Mouse (Mus musculus) C2C12 (cell line): ENCODE results near the gene Zfp990. TPM values are rescaled to one million over a fixed set of nuclear protein-coding genes. Genes with fewer than 3 reads are reported as not detected.
"Not testable (repeated sequence)": the region's sequence is repeated elsewhere in the genome, so short reads cannot be mapped to it uniquely, and the experiment has no call there.

Experiments used
- H3K27me3 ChIP-seq: one replicate; pipeline ENCODE4 v1.6.1; 2011; ENCODE audit not compliant: control insufficient read depth, insufficient read depth, insufficient read length
- H3K36me3 ChIP-seq: one replicate; pipeline ENCODE4 v1.6.1; 2011; ENCODE audit not compliant: control insufficient read depth, insufficient read depth
- H3K4me3 ChIP-seq: one replicate; pipeline ENCODE4 v1.5.1; 2011; ENCODE audit warnings: mild to moderate bottlenecking, control low read depth; ENCODE audit not compliant: poor library complexity, insufficient read depth, severe bottlenecking
- H3K79me2 ChIP-seq: one replicate; pipeline ENCODE4 v1.6.1; 2011; ENCODE audit not compliant: control insufficient read depth, insufficient read depth
- H3K79me3 ChIP-seq: one replicate; pipeline ENCODE4 v1.6.1; 2011; ENCODE audit warnings: low read depth, control low read depth
- H3ac ChIP-seq: one replicate; pipeline ENCODE3; 2011; ENCODE audit warnings: low read depth; ENCODE audit not compliant: control insufficient read depth, insufficient read length
- CEBPB ChIP-seq: IDR thresholded peaks from one replicate; pipeline ENCODE4 v1.6.1; 2011; ENCODE audit warnings: low read depth, mild to moderate bottlenecking, control low read depth, moderate library complexity
- CTCF ChIP-seq: IDR thresholded peaks from one replicate; pipeline ENCODE4 v1.5.1; 2011; ENCODE audit not compliant: control insufficient read depth, insufficient read depth, insufficient read length
- FOSL1 ChIP-seq: IDR thresholded peaks from one replicate; pipeline ENCODE4 v1.8.0; 2011; ENCODE audit warnings: mild to moderate bottlenecking, low read length; ENCODE audit not compliant: poor library complexity, insufficient read depth, severe bottlenecking
- MAX ChIP-seq: IDR thresholded peaks from one replicate; pipeline ENCODE4 v1.6.1; 2011; ENCODE audit warnings: mild to moderate bottlenecking, control low read depth
- MYOD1 ChIP-seq: IDR thresholded peaks from one replicate; pipeline ENCODE4 v1.6.1; 2011; ENCODE audit warnings: low read depth; ENCODE audit not compliant: control insufficient read depth, insufficient read length
- MYOG ChIP-seq: IDR thresholded peaks from one replicate; pipeline ENCODE4 v1.6.1; 2011; ENCODE audit not compliant: control insufficient read depth, insufficient read length; ENCODE audit errors: extremely low read depth
- USF1 ChIP-seq: IDR thresholded peaks from one replicate; pipeline ENCODE4 v1.6.1; 2011; ENCODE audit warnings: low read depth, mild to moderate bottlenecking, control low read depth, moderate library complexity
- polyA plus RNA-seq: library from polyadenylated mRNA; unstranded; fragments of >200 nt; fragmentation: generic; extraction: Trizol; gene quantifications from one replicate; pipeline ENCODE4 v1.2.1, GENCODE M21; 2012; ENCODE audit warnings: missing spikeins

Zfp990 gene
- polyA plus RNA-seq, 1 experiment = 0.08 TPM

GRCm38 (mm10) chr4:145517391-145517790, 6.8 kb downstream of the Zfp990 start:
- not testable (repeated sequence) for H3ac ChIP-seq, H3K79me3 ChIP-seq, H3K27me3 ChIP-seq, H3K4me3 ChIP-seq, H3K36me3 ChIP-seq, H3K79me2 ChIP-seq

- H3K27me3 ChIP-seq, H3ac ChIP-seq, H3K4me3 ChIP-seq, H3K79me3 ChIP-seq, H3K36me3 ChIP-seq, H3K79me2 ChIP-seq: not testable (repeated sequence)
These were observed 33.3 kb downstream of the Zfp990 start for GRCm38 (mm10) chr4:145543861-145544260.

- not testable (repeated sequence) for H3K27me3 ChIP-seq, H3K4me3 ChIP-seq, H3K36me3 ChIP-seq, H3K79me2 ChIP-seq, H3ac ChIP-seq, H3K79me3 ChIP-seq
These were observed 34.5 kb downstream of the Zfp990 start for GRCm38 (mm10) chr4:145545106-145545505.

- not testable (repeated sequence) for H3K4me3 ChIP-seq, H3K36me3 ChIP-seq, H3K79me3 ChIP-seq, H3K27me3 ChIP-seq, H3K79me2 ChIP-seq, H3ac ChIP-seq
These were observed 35.3 kb downstream of the Zfp990 start for GRCm38 (mm10) chr4:145545734-145546349.

- H3K36me3 ChIP-seq, H3K79me2 ChIP-seq, H3K79me3 ChIP-seq, H3K4me3 ChIP-seq, H3K27me3 ChIP-seq, H3ac ChIP-seq: not testable (repeated sequence)
These were observed 35.9 kb downstream of the Zfp990 start for GRCm38 (mm10) chr4:145546477-145546876.

GRCm38 (mm10) chr4:145556680-145557079, 46.1 kb downstream of the Zfp990 start:
- H3ac ChIP-seq = no peak overlapping the region
- H3K36me3 ChIP-seq = no peaks in the 10 kb centered on the region
- no peak for TF ChIP-seq CEBPB
- TF ChIP-seq MYOG = no peak
- no peak for TF ChIP-seq MYOD1
- TF ChIP-seq CTCF = no peak
- no peak for TF ChIP-seq MAX
- no peak for TF ChIP-seq USF1
- no peak for TF ChIP-seq FOSL1
- no peaks in the 10 kb centered on the region for H3K79me2 ChIP-seq
- H3K27me3 ChIP-seq = no peaks in the 10 kb centered on the region
- H3K79me3 ChIP-seq = no peaks in the 10 kb centered on the region
- no peak overlapping the region for H3K4me3 ChIP-seq

- Histone ChIP-seq H3K79me2 (no peaks in the 10 kb centered on the region), H3K4me3 (no peak overlapping the region), H3K36me3 (no peaks in the 10 kb centered on the region), H3ac (no peak overlapping the region), H3K79me3 (no peaks in the 10 kb centered on the region), H3K27me3 (no peaks in the 10 kb centered on the region)
- TF ChIP-seq CEBPB = no peak
- no peak for TF ChIP-seq MAX
- no peak for TF ChIP-seq CTCF
- no peak for TF ChIP-seq MYOG
- TF ChIP-seq MYOD1 = no peak
- no peak for TF ChIP-seq FOSL1
- no peak for TF ChIP-seq USF1
These were observed 49.0 kb downstream of the Zfp990 start for GRCm38 (mm10) chr4:145559505-145560099.
